Mouse (Mus musculus): ENCODE results near the gene Foxe1.

DNA sequence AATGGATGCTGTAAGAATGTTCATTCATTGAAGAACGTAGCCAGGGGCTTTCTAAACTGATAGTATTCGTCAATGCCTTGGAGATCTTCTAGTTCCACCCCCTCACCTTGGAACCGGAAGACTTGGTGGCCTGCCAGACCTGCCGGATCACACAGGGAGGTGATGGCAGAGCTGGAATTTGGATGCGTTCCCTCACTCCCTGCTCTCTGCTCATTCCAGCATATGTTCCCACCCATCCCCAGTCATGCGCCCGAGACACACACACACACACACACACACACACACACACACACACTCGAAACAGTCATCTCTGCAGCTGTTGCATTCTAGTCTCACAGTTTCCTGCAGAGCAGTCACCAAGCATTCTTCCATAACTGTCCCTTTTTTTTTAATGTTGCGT lies 36.1 kb upstream of the Foxe1 start:
- TF ChIP-seq POLR2A (IDR thresholded peaks at IDR 0.05; ENCODE audit: borderline replicate concordance, extremely low read depth, insufficient read depth, insufficient read length, poor library complexity, severe bottlenecking) = no peak
- no peak for TF ChIP-seq CTCF (IDR thresholded peaks at IDR 0.05; ENCODE audit: borderline replicate concordance, extremely low read depth, insufficient read depth, insufficient read length)
